Mouse (Mus musculus) bone marrow, adult 2 months (tissue): ENCODE results near the gene Pex11b.

ENCODE experiments used
- CTCF ChIP-seq: fragments of 200-500 bp; IDR thresholded peaks from 2 replicates; pipeline ENCODE4 v1.5.1; 2011; ENCODE audit warnings: low read length, control low read depth; ENCODE audit not compliant: control insufficient read depth, insufficient read depth
- POLR2A ChIP-seq: fragments of 200-500 bp; IDR thresholded peaks from 2 replicates; pipeline ENCODE4 v1.6.1; 2011; ENCODE audit warnings: low read depth, mild to moderate bottlenecking, control low read depth, low read length, borderline replicate concordance; ENCODE audit not compliant: control insufficient read depth

GRCm38 (mm10) chr3:96666916-96667315, 31.7 kb downstream of the Pex11b start:
- no peak for TF ChIP-seq CTCF
- no peak for TF ChIP-seq POLR2A
